Mouse (Mus musculus): Measurements from ENCODE around the gene 1700025G04Rik. TPM values are rescaled to one million over a fixed set of nuclear protein-coding genes. Genes with fewer than 3 reads are reported as not detected.

1700025G04Rik gene
- total and polyA plus RNA-seq, 2 experiments from 2014 or later, result 25.5 to 43.2 TPM

DNA sequence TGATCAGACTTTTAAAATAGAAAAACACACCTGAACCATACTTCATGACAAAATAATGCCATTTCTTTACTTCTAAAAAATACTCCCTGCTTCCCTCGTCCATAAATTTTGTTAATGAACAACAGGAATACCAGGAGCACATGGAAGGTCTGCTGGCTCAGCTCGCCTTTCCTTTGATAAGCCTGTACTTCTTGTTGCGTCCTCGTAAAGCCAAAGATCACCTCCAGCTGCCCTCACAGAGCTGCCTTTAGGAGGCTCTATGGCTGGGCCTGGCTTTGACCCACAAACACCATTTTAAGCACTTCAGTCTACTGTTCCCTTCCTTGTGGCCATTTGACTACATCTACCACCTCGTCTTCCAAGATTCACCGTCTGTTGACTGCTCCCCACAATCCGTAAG is 101.2 kb downstream of the 1700025G04Rik start:
- 88% methylated on average over 7 of the region's 7 CpGs for WGBS
- Histone ChIP-seq H3K9me3 (ENCODE audit: low read length) (no peaks in the 10 kb centered on the region), H3K4me2 (ENCODE audit: low read depth) (no peak overlapping the region), H3K4me1 (ENCODE audit: insufficient read depth) (peaks cover 17% of the 10 kb centered on the region), H3K4me3 (ENCODE audit: low read depth, low read length) (no peak overlapping the region), H3K36me3 (ENCODE audit: insufficient read depth) (no peaks in the 10 kb centered on the region), H3K27ac (ENCODE audit: low read depth, low read length) (no peak overlapping the region), H3K27me3 (ENCODE audit: insufficient read depth, low read length) (no peaks in the 10 kb centered on the region), H3K9ac (no peak overlapping the region)
- ATAC-seq, result no peak
- TF ChIP-seq CTCF (IDR thresholded peaks at IDR 0.05; ENCODE audit: low read depth), result no peak
- no peak for DNase-seq

DNA sequence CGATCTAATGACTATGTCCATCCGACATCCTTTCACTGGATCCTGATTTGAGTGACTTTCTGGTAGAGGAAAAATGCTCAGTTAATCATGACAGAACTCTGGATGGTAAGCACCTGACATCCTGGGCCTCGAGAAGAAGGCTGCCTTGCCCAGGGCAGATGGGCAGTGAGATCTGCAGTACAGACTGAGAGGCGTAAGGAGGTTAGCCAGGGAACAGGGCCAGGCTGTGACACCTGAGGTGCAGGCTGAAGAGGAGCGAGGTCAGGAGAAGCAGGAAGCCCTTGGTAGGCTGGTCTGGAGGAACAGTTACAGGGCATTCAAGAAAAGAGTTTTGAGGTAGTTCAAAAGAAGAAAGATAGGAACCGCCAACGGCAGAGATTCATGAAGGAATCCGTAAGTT is 101.9 kb downstream of the 1700025G04Rik start:
- H3K27ac ChIP-seq (ENCODE audit: low read depth, low read length), result no peak overlapping the region
- 89% methylated on average over 8 of the region's 8 CpGs for WGBS
- no peak for ATAC-seq

DNA sequence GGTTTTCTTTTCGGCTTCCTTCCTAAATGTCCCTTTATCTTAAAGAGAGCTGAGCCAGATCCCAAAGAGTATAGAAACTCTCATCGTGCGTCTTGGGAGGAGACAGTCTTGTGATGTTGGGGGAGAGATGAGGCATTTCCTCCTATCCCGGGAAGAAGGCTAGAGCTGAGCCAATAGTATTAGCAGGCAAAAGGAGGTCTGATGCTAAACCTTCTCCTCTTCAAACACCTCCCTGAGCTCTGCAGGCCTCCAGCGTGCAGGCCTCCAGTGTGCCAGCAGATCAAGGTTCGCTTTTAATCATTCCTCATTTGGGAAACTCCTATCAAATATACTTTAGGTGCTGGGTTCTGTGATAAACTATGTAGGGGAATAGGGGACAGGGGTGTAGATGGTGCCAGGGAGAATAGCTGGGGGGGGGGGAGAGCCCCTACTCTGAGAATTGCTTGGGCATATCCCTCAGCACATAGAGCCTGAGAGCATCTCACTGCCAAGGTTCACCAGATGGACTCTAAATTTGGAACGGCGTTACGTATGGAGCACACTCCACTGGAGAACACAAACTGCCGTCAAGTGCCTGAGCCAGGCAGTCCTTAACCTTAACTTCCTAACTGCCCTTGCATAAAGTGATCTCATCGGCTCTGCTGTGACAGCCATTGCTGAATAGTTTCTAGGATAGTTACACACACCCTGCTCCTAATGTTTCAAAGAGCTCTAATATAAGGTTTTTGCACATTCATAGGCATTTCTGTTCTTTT is 103.7 kb downstream of the 1700025G04Rik start:
- peaks cover 17% of the 10 kb centered on the region for H3K4me1 ChIP-seq (ENCODE audit: insufficient read depth)
- no peak overlapping the region for H3K9ac ChIP-seq
- no peak overlapping the region for H3K27ac ChIP-seq (ENCODE audit: low read depth, low read length)
- no peak overlapping the region for H3K4me3 ChIP-seq (ENCODE audit: low read depth, low read length)
- no peaks in the 10 kb centered on the region for H3K9me3 ChIP-seq (ENCODE audit: low read length)
- DNase-seq (peak; percentile 33), ATAC-seq (peak; percentile 61)
- 52% methylated on average over 11 of the region's 11 CpGs for WGBS
- H3K27me3 ChIP-seq (ENCODE audit: insufficient read depth, low read length), result no peaks in the 10 kb centered on the region
- H3K4me2 ChIP-seq (ENCODE audit: low read depth), result no peak overlapping the region
- no peak for TF ChIP-seq CTCF (IDR thresholded peaks at IDR 0.05; ENCODE audit: low read depth)
- H3K36me3 ChIP-seq (ENCODE audit: insufficient read depth), result no peaks in the 10 kb centered on the region

More for the DNA sequence above, 101.9 kb downstream of the 1700025G04Rik start:
- Histone ChIP-seq H3K9ac (no peak overlapping the region), H3K36me3 (ENCODE audit: insufficient read depth) (no peaks in the 10 kb centered on the region), H3K27me3 (ENCODE audit: insufficient read depth, low read length) (no peaks in the 10 kb centered on the region), H3K4me3 (ENCODE audit: low read depth, low read length) (no peak overlapping the region), H3K9me3 (ENCODE audit: low read length) (no peaks in the 10 kb centered on the region), H3K4me1 (ENCODE audit: insufficient read depth) (peaks cover 17% of the 10 kb centered on the region), H3K4me2 (ENCODE audit: low read depth) (no peak overlapping the region)
- DNase-seq, result no peak
- no peak for TF ChIP-seq CTCF (IDR thresholded peaks at IDR 0.05; ENCODE audit: low read depth)

DNA sequence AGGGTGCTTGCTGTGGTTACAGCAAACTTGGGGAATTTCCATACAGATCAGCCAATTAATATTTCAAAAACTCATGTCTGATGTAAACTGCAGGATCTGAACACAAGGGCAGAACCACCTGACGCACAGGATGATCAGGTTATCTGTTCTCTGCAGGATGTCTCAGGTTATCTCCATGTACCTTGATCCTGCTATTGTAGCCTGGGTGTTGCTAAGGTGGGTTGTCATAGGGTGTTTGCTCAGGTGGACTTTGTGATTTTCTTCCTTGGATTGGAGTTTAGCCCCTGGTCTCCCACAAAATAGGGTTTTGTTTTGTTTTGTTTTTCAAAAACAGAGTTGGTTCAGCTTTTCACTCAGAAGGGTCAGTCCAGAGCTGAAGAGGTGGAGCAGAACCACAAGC is 104.9 kb downstream of the 1700025G04Rik start:
- ATAC-seq, result no peak
- no peaks in the 10 kb centered on the region for H3K27me3 ChIP-seq (ENCODE audit: insufficient read depth, low read length)
- no peaks in the 10 kb centered on the region for H3K9me3 ChIP-seq (ENCODE audit: low read length)
- H3K27ac ChIP-seq (ENCODE audit: low read depth, low read length), result no peak overlapping the region
- no peak for TF ChIP-seq CTCF (IDR thresholded peaks at IDR 0.05; ENCODE audit: low read depth)
- WGBS, result 93% methylated on average over 1 of the region's 1 CpGs
- peaks cover 17% of the 10 kb centered on the region for H3K4me1 ChIP-seq (ENCODE audit: insufficient read depth)
- no peak overlapping the region for H3K4me2 ChIP-seq (ENCODE audit: low read depth)
- no peak for DNase-seq
- no peak overlapping the region for H3K4me3 ChIP-seq (ENCODE audit: low read depth, low read length)
- no peaks in the 10 kb centered on the region for H3K36me3 ChIP-seq (ENCODE audit: insufficient read depth)
- no peak overlapping the region for H3K9ac ChIP-seq

DNA sequence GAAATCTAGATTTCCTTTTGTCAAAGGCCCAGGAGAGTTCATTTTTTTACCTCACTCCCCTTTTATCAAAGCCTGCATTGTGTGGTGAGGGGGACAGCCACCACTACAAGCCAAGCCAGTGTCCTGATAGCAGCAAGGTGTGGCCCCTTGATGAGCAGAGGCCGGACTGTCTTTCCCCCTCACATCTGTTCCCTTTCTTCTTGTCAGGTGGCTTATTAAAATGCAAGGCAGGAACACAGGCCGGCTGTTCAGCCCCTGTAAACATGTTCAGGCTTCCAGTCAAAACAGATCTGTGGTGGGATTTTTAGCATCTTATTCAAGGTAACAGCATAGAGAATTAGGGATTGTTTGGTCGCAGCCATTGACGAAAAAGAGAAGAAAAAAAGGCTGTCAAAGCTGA is 105.9 kb downstream of the 1700025G04Rik start:
- 10% methylated on average over 4 of the region's 4 CpGs for WGBS
- TF ChIP-seq CTCF (IDR thresholded peaks at IDR 0.05; ENCODE audit: low read depth), result no peak
- DNase-seq, result peak; percentile 20
- Histone ChIP-seq H3K9me3 (ENCODE audit: low read length) (no peaks in the 10 kb centered on the region), H3K27ac (ENCODE audit: low read depth, low read length) (peak overlapping the region; percentile 46; the same call in 1 of the 2 replicates), H3K9ac (no peak overlapping the region; the same call in 1 of the 2 replicates), H3K4me3 (ENCODE audit: low read depth, low read length) (no peak overlapping the region), H3K4me1 (ENCODE audit: insufficient read depth) (peaks cover 17% of the 10 kb centered on the region), H3K4me2 (ENCODE audit: low read depth) (no peak overlapping the region; the same call in 1 of the 2 replicates), H3K36me3 (ENCODE audit: insufficient read depth) (no peaks in the 10 kb centered on the region), H3K27me3 (ENCODE audit: insufficient read depth, low read length) (no peaks in the 10 kb centered on the region)
- ATAC-seq, result peak; percentile 28; the same call in 1 of the 2 replicates

DNA sequence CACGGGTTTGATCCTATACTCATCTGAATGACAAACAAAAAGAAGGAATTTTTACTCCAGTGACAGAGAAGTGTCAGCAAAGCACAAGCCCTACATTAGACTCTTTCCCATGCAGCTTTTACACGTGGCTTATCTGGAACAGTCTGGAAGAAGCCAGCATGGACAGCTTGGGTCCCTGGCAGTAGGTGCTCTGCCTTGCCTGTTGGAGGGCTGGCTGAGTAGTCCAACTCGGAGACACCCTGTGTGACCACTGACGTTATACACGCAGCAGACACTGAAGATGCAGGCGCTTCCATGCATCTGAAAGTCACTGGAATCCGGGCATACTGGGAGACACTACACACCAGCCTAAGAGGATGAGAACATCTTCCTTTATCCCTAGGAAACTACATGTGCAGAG is 109.4 kb downstream of the 1700025G04Rik start:
- H3K9me3 ChIP-seq (ENCODE audit: low read length), result no peaks in the 10 kb centered on the region
- H3K27me3 ChIP-seq (ENCODE audit: insufficient read depth, low read length), result no peaks in the 10 kb centered on the region
- WGBS, result 78% methylated on average over 7 of the region's 7 CpGs
- peaks cover 11% of the 10 kb centered on the region for H3K4me1 ChIP-seq (ENCODE audit: insufficient read depth)
- peak; percentile 38; the same call in 1 of the 2 replicates for ATAC-seq
- DNase-seq, result no peak
- H3K4me3 ChIP-seq (ENCODE audit: low read depth, low read length), result no peak overlapping the region
- no peak overlapping the region for H3K27ac ChIP-seq (ENCODE audit: low read depth, low read length)
- no peak overlapping the region for H3K9ac ChIP-seq
- TF ChIP-seq CTCF (IDR thresholded peaks at IDR 0.05; ENCODE audit: low read depth), result no peak
- no peaks in the 10 kb centered on the region; the same call in 1 of the 2 replicates for H3K36me3 ChIP-seq (ENCODE audit: insufficient read depth)
- no peak overlapping the region for H3K4me2 ChIP-seq (ENCODE audit: low read depth)

DNA sequence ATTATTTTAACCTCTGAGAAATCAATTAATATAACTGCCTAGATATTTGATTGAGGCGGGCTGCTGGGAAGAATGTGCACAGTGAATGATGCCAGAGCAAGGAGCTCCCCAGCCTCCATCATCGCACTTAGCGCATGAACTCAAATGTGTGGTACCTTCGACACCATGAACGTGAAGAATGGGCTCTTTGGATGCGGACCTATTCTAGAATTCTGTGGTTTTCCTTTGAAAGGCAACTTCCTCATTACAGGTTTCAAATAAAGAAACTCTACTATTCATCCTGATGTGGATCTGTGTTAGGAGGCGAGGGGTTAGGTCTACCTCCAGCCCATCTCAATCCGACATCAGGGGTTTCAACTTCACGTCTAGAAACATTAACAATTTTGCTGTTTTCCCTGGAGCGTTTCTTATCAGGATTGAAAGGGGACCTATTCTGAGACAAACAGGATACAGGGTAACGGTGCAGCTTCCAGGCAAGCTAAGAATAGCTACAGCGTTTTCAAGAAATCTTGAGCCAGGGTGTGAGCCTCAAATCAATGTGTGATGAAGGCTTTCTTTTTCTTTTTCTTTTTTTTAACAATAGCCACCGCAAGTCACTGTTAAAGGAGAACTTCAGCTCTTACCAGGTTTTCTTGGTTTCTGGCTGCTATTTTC is 110.0 kb downstream of the 1700025G04Rik start:
- Histone ChIP-seq H3K9ac (no peak overlapping the region), H3K4me3 (ENCODE audit: low read depth, low read length) (no peak overlapping the region), H3K4me1 (ENCODE audit: insufficient read depth) (peaks cover 11% of the 10 kb centered on the region), H3K9me3 (ENCODE audit: low read length) (no peaks in the 10 kb centered on the region), H3K27me3 (ENCODE audit: insufficient read depth, low read length) (no peaks in the 10 kb centered on the region), H3K36me3 (ENCODE audit: insufficient read depth) (no peaks in the 10 kb centered on the region; the same call in 1 of the 2 replicates), H3K27ac (ENCODE audit: low read depth, low read length) (no peak overlapping the region), H3K4me2 (ENCODE audit: low read depth) (no peak overlapping the region)
- WGBS, result 75% methylated on average over 13 of the region's 13 CpGs
- ATAC-seq, result no peak
- TF ChIP-seq CTCF (IDR thresholded peaks at IDR 0.05; ENCODE audit: low read depth), result no peak
- DNase-seq, result no peak
